Mouse (Mus musculus) hindbrain, embryonic 14.5 days (tissue): ENCODE data around the gene Cdc20b. TPM values are rescaled to one million over a fixed set of nuclear protein-coding genes. Genes with fewer than 3 reads are reported as not detected.
"Not testable (repeated sequence)": the region's sequence is repeated elsewhere in the genome, so short reads cannot be mapped to it uniquely, and the experiment has no call there.

Experiments used
- ATAC-seq: fragments of 200-750 bp; cut with Nextera tagmentation; 2 replicates; pipeline ENCODE4 v1.8.0; 2017; ENCODE audit warnings: moderate number of reproducible peaks, mild to moderate bottlenecking, moderate TSS enrichment, moderate library complexity; ENCODE audit not compliant: low FRiP score
- DNase-seq: peaks from one replicate; pipeline ENCODE4 v3.0.0-alpha.2; 2015; ENCODE audit warnings: low spot score
- H3K27ac ChIP-seq: fragments of 300-500 bp; sonication (generic); 2 replicates; pipeline ENCODE4 v1.5.1; 2014; ENCODE audit warnings: mild to moderate bottlenecking, moderate library complexity
- H3K27me3 ChIP-seq: fragments of 300-500 bp; sonication (generic); 2 replicates; pipeline ENCODE4 v1.6.1; 2014; ENCODE audit warnings: mild to moderate bottlenecking, low read length, mixed read lengths; ENCODE audit not compliant: control insufficient read depth, insufficient read depth
- H3K36me3 ChIP-seq: fragments of 300-500 bp; sonication (generic); replicated peaks from 2 replicates; pipeline ENCODE4 v1.6.1; 2014; ENCODE audit not compliant: control insufficient read depth, insufficient read depth
- H3K4me1 ChIP-seq: fragments of 300-500 bp; sonication (generic); replicated peaks from 2 replicates; pipeline ENCODE4 v1.6.1; 2014; ENCODE audit warnings: antibody characterized with exemption, low read length, mixed read lengths; ENCODE audit not compliant: control insufficient read depth, insufficient read depth
- H3K4me2 ChIP-seq: fragments of 300-500 bp; sonication (generic); replicated peaks from 2 replicates; pipeline ENCODE4 v1.6.1; 2014; ENCODE audit warnings: mild to moderate bottlenecking, moderate library complexity
- H3K4me3 ChIP-seq: fragments of 300-500 bp; sonication (generic); replicated peaks from 2 replicates; pipeline ENCODE4 v1.5.1; 2014; ENCODE audit warnings: mild to moderate bottlenecking, low read length
- H3K9ac ChIP-seq: fragments of 300-500 bp; sonication (generic); 2 replicates; pipeline ENCODE4 v1.6.1; 2014
- H3K9me3 ChIP-seq: fragments of 300-500 bp; sonication (generic); 2 replicates; pipeline ENCODE4 v1.6.1; 2016; ENCODE audit warnings: low read length; ENCODE audit not compliant: control insufficient read depth
- WGBS: fragments of 180-500 bp; shearing (Covaris S2); extraction: QIAGEN DNeasy Blood & Tissue Kit; methylation state at CpG from one replicate; pipeline ENCODE4 v1.1.7; 2014; 5-methylcytosine and 5-hydroxymethylcytosine counted together
- polyA plus RNA-seq: library from polyadenylated mRNA; unstranded; fragments of >200 nt; fragmentation: Nextera tagmentation; extraction: Ambion mirVana; gene quantifications from 2 replicates; pipeline ENCODE4 v1.2.1, GENCODE M21; 2014

Cdc20b gene
- polyA plus RNA-seq, 1 experiment from 2014 or later, result 0.96 TPM

GRCm38 (mm10) chr13:113013174-113013953 lies 21.5 kb upstream of the Cdc20b start:
- not testable (repeated sequence) for H3K4me2 ChIP-seq, H3K27me3 ChIP-seq, H3K4me1 ChIP-seq, H3K9me3 ChIP-seq, H3K27ac ChIP-seq, DNase-seq, H3K36me3 ChIP-seq, H3K4me3 ChIP-seq, H3K9ac ChIP-seq, ATAC-seq
- WGBS, result 60% methylated on average over 18 of the region's 20 CpGs

DNA sequence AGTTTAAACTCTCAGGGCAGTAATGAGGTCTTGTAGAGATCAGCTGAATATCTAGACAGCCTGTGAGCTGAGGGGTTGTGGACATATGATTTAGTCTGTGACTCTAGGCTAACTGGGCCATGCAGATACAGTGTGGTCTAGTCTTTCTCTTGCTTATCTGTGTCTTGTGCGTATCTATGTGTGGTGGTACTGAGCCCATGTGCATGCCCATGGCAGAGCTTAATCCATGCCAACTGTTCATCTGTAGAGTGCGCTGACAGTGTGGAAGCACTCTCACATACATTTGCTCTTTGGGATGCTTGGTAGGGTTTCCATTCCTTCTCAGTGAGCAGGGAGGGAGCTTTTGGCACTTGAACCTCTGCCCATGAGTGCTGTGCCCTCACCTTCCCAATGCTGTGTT lies 13.4 kb upstream of the Cdc20b start:
- no peaks in the 10 kb centered on the region for H3K9me3 ChIP-seq
- ATAC-seq (no peak), DNase-seq (no peak)
- no peak overlapping the region for H3K9ac ChIP-seq
- WGBS, result 89% methylated on average over 2 of the region's 2 CpGs
- H3K27me3 ChIP-seq, result peaks cover 6% of the 10 kb centered on the region; the same call in 1 of the 2 replicates
- H3K4me3 ChIP-seq, result no peak overlapping the region
- H3K27ac ChIP-seq, result no peak overlapping the region
- no peaks in the 10 kb centered on the region for H3K36me3 ChIP-seq
- H3K4me1 ChIP-seq, result no peaks in the 10 kb centered on the region
- H3K4me2 ChIP-seq, result no peak overlapping the region

GRCm38 (mm10) chr13:113022467-113022866 lies 12.4 kb upstream of the Cdc20b start:
- ATAC-seq (no peak), DNase-seq (no peak)
- Histone ChIP-seq H3K4me1 (no peaks in the 10 kb centered on the region), H3K27ac (no peak overlapping the region), H3K36me3 (no peaks in the 10 kb centered on the region), H3K4me2 (no peak overlapping the region), H3K9me3 (no peaks in the 10 kb centered on the region), H3K4me3 (no peak overlapping the region), H3K27me3 (peaks cover 6% of the 10 kb centered on the region; the same call in 1 of the 2 replicates), H3K9ac (no peak overlapping the region)
- 76% methylated on average over 8 of the region's 8 CpGs for WGBS

DNA sequence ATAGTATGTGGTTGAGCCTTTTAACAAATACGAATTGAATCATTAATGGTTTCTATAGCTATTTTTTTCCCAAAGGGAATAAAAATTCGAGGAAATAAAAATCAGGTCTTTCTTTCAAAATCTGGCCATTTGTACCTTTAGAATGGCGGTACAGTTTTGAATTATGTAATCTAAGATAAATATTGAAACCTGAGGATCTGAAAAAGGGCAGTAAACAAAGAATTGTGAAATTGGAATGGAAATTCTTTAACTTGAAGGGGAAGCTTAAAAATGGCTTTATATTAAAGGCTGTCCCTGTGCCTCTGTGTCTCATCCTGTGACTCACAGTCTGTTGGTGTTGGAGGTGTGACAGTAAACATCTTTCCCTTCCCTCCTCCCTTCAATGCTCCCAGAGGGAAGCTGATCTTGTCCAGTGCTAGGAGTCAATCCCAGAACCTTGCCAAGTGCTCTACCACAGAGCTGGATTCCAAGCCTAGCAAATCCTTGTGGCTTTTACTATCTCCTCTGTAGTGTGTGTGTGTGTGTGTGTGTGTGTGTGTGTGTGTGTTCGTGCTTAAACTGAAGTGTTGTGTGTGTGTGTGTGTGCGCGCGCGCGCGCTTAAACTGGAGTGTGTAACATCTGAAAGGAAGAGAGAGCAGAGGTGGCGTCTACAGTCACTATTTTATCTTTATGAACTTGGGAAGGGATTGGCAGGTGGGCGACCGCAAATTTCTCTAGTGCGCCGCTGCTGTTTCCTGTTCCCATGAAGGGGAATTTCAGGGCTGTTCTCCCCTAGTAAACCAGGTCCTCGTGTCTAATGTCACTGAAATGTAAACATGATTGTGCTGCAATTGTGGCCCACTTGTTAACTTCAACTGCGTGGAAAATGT lies 11.4 kb upstream of the Cdc20b start:
- H3K27me3 ChIP-seq, result peaks cover 6% of the 10 kb centered on the region; the same call in 1 of the 2 replicates
- no peaks in the 10 kb centered on the region for H3K36me3 ChIP-seq
- H3K9me3 ChIP-seq, result no peaks in the 10 kb centered on the region
- H3K4me2 ChIP-seq, result no peak overlapping the region
- no peaks in the 10 kb centered on the region for H3K4me1 ChIP-seq
- 89% methylated on average over 17 of the region's 17 CpGs for WGBS
- H3K9ac ChIP-seq, result no peak overlapping the region
- no peak overlapping the region for H3K27ac ChIP-seq
- no peak overlapping the region for H3K4me3 ChIP-seq
- no peak for ATAC-seq
- no peak for DNase-seq

GRCm38 (mm10) chr13:113031351-113031750 lies 3.6 kb upstream of the Cdc20b start:
- peak; percentile 28; the same call in 1 of the 2 replicates for ATAC-seq
- H3K4me2 ChIP-seq, result peak overlapping the region; percentile 62
- no peak overlapping the region for H3K27ac ChIP-seq
- no peak for DNase-seq
- no peaks in the 10 kb centered on the region for H3K36me3 ChIP-seq
- peaks cover 30% of the 10 kb centered on the region for H3K27me3 ChIP-seq
- peak overlapping the region; percentile 56 for H3K4me3 ChIP-seq
- 0 out of 2 replicates have a peak, but pooled peaks cover 7% of the 10 kb centered on the region for H3K4me1 ChIP-seq
- peak overlapping the region; percentile 63 for H3K9ac ChIP-seq
- WGBS, result 2% methylated on average over 7 of the region's 7 CpGs
- no peaks in the 10 kb centered on the region for H3K9me3 ChIP-seq

GRCm38 (mm10) chr13:113031792-113032571 lies 2.9 kb upstream of the Cdc20b start:
- peak; percentile 68 for ATAC-seq
- Histone ChIP-seq H3K4me1 (0 out of 2 replicates have a peak, but pooled peaks cover 7% of the 10 kb centered on the region), H3K27me3 (peaks cover 30% of the 10 kb centered on the region)

DNA sequence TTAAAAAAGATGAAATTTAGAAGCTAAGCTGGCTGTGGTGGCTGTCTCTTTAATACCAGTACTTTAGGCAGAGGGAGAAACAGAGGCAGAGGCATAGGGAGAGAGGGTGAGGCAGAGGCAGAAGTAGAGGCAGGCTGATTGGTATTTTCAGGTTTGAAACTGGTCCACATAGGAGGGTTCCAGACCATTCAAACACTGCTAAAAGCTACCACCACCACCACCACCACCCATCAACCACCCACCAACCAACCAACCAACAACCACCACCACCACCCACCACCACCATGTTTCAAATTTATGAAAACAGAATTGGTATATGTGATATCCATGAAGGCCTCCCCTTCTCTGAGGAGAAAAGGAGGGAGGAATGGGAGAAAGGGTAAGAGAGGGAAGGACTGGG lies 2.1 kb upstream of the Cdc20b start:
- H3K27ac ChIP-seq, result no peak overlapping the region
- H3K9me3 ChIP-seq, result no peaks in the 10 kb centered on the region
- H3K4me3 ChIP-seq, result no peak overlapping the region
- H3K27me3 ChIP-seq, result peaks cover 35% of the 10 kb centered on the region
- 0 out of 2 replicates have a peak, but pooled peaks cover 7% of the 10 kb centered on the region for H3K4me1 ChIP-seq
- H3K36me3 ChIP-seq, result no peaks in the 10 kb centered on the region
- no peak for ATAC-seq
- no peak overlapping the region for H3K9ac ChIP-seq
- DNase-seq, result no peak
- H3K4me2 ChIP-seq, result peak overlapping the region; percentile 62

More at GRCm38 (mm10) chr13:113031792-113032571, 2.9 kb upstream of the Cdc20b start:
- H3K9me3 ChIP-seq, result no peaks in the 10 kb centered on the region
- H3K4me3 ChIP-seq, result peak overlapping the region; percentile 56
- WGBS, result under 1% methylated on average over 40 of the region's 40 CpGs
- H3K9ac ChIP-seq, result peak overlapping the region; percentile 63
- H3K4me2 ChIP-seq, result peak overlapping the region; percentile 62
- H3K36me3 ChIP-seq, result no peaks in the 10 kb centered on the region
- peak; percentile 77 for DNase-seq
- H3K27ac ChIP-seq, result peak overlapping the region; percentile 76

DNA sequence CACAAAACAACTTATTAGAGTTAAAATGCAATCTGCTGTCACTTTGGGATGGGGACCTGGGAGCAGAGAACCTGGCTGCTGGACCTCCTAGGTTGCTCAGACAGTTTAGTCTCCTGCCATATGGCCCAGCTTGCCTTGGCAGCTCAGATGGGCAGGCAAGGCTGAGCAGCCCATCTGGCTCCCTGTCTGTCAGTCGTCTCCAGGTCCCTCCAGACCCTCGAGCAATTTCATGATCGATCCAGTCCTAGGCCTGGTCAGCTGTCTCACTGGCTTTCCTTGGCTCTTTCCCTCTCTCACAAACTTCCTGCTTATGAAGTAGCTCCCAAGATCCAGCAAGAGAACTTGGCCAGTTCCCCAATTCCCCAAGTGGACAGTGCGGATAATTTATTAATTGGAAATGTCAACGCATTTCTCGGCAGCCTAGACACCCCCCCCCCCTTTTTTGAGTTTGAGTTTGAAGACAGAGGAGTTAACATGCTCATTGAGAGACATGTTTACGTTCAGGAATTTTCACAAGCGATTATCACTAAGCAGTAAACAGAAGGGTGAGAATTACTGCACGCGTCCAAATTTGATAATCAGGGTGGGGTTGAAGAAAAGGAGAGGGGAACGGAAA lies 532 bp upstream of the Cdc20b start:
- Histone ChIP-seq H3K4me1 (0 out of 2 replicates have a peak, but pooled peaks cover 7% of the 10 kb centered on the region), H3K36me3 (no peaks in the 10 kb centered on the region), H3K4me3 (peak overlapping the region; percentile 48), H3K9me3 (no peaks in the 10 kb centered on the region), H3K4me2 (peak overlapping the region; percentile 96), H3K27ac (no peak overlapping the region), H3K9ac (no peak overlapping the region), H3K27me3 (peaks cover 35% of the 10 kb centered on the region)
- 2% methylated on average over 11 of the region's 11 CpGs for WGBS
- ATAC-seq (no peak; the same call in 1 of the 2 replicates), DNase-seq (no peak)
